Mouse (Mus musculus) E14TG2a.4 (cell line): ENCODE measurements around the gene Padi2.

Experiments used
- H3K27me3 ChIP-seq: 2 replicates; pipeline ENCODE4 v1.6.1; 2014; ENCODE audit warnings: low read length, control low read depth; ENCODE audit not compliant: insufficient read depth
- H3K36me3 ChIP-seq: 2 replicates; pipeline ENCODE4 v1.6.1; 2014; ENCODE audit warnings: low read length, control low read depth; ENCODE audit not compliant: insufficient read depth
- H3K4me1 ChIP-seq: replicated peaks from 2 replicates; pipeline ENCODE4 v1.6.1; 2014; ENCODE audit warnings: low read depth, low read length, control low read depth
- H3K4me3 ChIP-seq: replicated peaks from 2 replicates; pipeline ENCODE4 v1.5.1; 2014; ENCODE audit warnings: mild to moderate bottlenecking, low read length
- H3K9me3 ChIP-seq: 2 replicates; pipeline ENCODE4 v1.6.1; 2014; ENCODE audit warnings: low read length, control low read depth
- CTCF ChIP-seq: conservative IDR thresholded peaks from 2 replicates; pipeline ENCODE4 v1.5.1; 2014; ENCODE audit warnings: low read length
- NANOG ChIP-seq: IDR thresholded peaks from 2 replicates; pipeline ENCODE4 v1.6.1; 2014; ENCODE audit warnings: borderline replicate concordance, low read length, mixed read lengths
- POU5F1 ChIP-seq: IDR thresholded peaks from 2 replicates; pipeline ENCODE4 v1.6.1; 2014; ENCODE audit warnings: low read length, borderline replicate concordance

Gene Padi2

GRCm38 (mm10) chr4:140962207-140962909, 56.2 kb downstream of the Padi2 start:
- TF ChIP-seq NANOG (no peak), CTCF (no peak), POU5F1 (no peak)

GRCm38 (mm10) chr4:140962950-140963349, 56.8 kb downstream of the Padi2 start:
- TF ChIP-seq NANOG (no peak), CTCF (no peak), POU5F1 (no peak)
- no peaks in the 10 kb centered on the region for H3K27me3 ChIP-seq
- H3K4me1 ChIP-seq: peaks cover 82% of the 10 kb centered on the region
- peak overlapping the region; percentile 97 for H3K4me3 ChIP-seq
- no peaks in the 10 kb centered on the region for H3K9me3 ChIP-seq
- H3K36me3 ChIP-seq: peaks cover 42% of the 10 kb centered on the region

More at GRCm38 (mm10) chr4:140962207-140962909, 56.2 kb downstream of the Padi2 start:
- Histone ChIP-seq H3K9me3 (no peaks in the 10 kb centered on the region), H3K4me1 (peaks cover 82% of the 10 kb centered on the region), H3K36me3 (peaks cover 39% of the 10 kb centered on the region), H3K27me3 (no peaks in the 10 kb centered on the region), H3K4me3 (peak overlapping the region; percentile 97)

DNA sequence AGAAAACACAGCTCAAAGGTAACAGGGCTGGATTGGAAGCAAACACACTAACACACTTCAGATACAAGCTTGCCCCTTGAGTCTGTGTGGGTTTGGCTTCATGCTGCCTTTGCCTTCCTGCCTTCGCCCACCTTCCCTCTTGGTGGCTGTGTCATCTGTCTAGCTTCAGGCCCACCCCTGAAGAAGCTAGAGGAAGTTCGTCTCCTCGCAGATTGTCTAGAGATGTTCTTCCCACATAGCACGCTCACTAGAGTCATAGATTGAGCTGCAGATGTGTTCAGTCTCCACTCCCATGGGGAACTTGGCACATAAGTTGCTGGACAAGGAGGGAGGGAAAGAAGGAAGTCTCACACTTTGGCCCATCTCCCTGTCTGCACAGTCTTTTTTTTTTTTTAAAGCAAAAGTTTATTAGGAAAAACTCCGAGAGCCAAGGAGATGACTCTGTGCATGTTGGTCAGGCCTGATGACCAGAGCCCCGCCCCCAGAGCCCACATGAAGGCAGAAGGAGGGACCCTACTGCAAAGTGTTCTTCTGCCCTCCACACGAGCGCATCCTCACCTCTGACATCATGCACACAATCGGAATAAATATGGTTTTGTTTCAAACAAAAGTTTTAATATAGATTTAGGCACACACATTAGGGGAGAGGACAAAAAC, 57.9 kb downstream of the Padi2 start:
- TF ChIP-seq POU5F1 (no peak), NANOG (no peak)
- Histone ChIP-seq H3K36me3 (peaks cover 53% of the 10 kb centered on the region), H3K9me3 (no peaks in the 10 kb centered on the region), H3K4me1 (peaks cover 74% of the 10 kb centered on the region), H3K27me3 (no peaks in the 10 kb centered on the region), H3K4me3 (0 out of 2 replicates have a peak overlapping the region, but pooled peaks have one; percentile 11)

- Histone ChIP-seq H3K36me3 (peaks cover 58% of the 10 kb centered on the region), H3K9me3 (no peaks in the 10 kb centered on the region), H3K4me1 (peaks cover 69% of the 10 kb centered on the region), H3K27me3 (no peaks in the 10 kb centered on the region), H3K4me3 (no peak overlapping the region)
- peak; percentile 86 for TF ChIP-seq CTCF
- no peak for TF ChIP-seq POU5F1
These were observed 58.5 kb downstream of the Padi2 start for GRCm38 (mm10) chr4:140964620-140965019.

GRCm38 (mm10) chr4:140967386-140968159, 61.4 kb downstream of the Padi2 start:
- Histone ChIP-seq H3K36me3 (peaks cover 85% of the 10 kb centered on the region), H3K27me3 (no peaks in the 10 kb centered on the region), H3K4me3 (no peak overlapping the region), H3K4me1 (peaks cover 71% of the 10 kb centered on the region), H3K9me3 (no peaks in the 10 kb centered on the region)
- TF ChIP-seq POU5F1: no peak
- no peak for TF ChIP-seq CTCF
- TF ChIP-seq NANOG: no peak

DNA sequence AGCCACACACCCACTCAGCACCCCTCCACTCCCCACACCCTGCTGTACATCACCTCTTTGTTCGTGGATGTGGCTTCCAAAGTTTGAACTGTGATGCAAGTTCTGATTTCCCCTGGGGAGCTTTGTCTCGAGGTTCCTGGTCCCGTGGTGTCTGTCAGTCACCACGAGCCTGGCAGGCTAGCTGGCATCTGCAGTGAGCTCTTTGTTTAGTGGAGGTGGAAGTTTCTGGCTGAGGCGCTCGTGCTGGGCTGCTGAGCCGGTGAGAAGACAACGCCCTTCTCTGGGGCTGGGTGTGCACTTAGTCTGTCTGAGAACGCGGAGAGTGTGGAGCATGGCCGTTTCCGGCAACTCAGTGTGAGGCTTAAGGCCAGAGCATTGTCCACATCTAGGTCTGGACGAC, 65.5 kb downstream of the Padi2 start:
- H3K27me3 ChIP-seq: no peaks in the 10 kb centered on the region
- TF ChIP-seq NANOG: no peak
- no peak for TF ChIP-seq CTCF
- TF ChIP-seq POU5F1: no peak
- H3K9me3 ChIP-seq: no peaks in the 10 kb centered on the region
- no peak overlapping the region for H3K4me3 ChIP-seq
- H3K4me1 ChIP-seq: peaks cover 51% of the 10 kb centered on the region
- H3K36me3 ChIP-seq: peaks cover 93% of the 10 kb centered on the region

- Histone ChIP-seq H3K36me3 (peaks cover 97% of the 10 kb centered on the region), H3K4me1 (peaks cover 56% of the 10 kb centered on the region), H3K4me3 (no peak overlapping the region), H3K27me3 (no peaks in the 10 kb centered on the region), H3K9me3 (no peaks in the 10 kb centered on the region)
- no peak for TF ChIP-seq CTCF
- TF ChIP-seq POU5F1: no peak
- TF ChIP-seq NANOG: no peak
These were observed 68.3 kb downstream of the Padi2 start for GRCm38 (mm10) chr4:140974408-140974807.

GRCm38 (mm10) chr4:140975356-140975755, 69.2 kb downstream of the Padi2 start:
- peaks cover 94% of the 10 kb centered on the region for H3K36me3 ChIP-seq
- TF ChIP-seq NANOG (no peak), CTCF (no peak)
- H3K27me3 ChIP-seq: no peaks in the 10 kb centered on the region
- peaks cover 55% of the 10 kb centered on the region for H3K4me1 ChIP-seq
- no peaks in the 10 kb centered on the region for H3K9me3 ChIP-seq
- no peak overlapping the region for H3K4me3 ChIP-seq

DNA sequence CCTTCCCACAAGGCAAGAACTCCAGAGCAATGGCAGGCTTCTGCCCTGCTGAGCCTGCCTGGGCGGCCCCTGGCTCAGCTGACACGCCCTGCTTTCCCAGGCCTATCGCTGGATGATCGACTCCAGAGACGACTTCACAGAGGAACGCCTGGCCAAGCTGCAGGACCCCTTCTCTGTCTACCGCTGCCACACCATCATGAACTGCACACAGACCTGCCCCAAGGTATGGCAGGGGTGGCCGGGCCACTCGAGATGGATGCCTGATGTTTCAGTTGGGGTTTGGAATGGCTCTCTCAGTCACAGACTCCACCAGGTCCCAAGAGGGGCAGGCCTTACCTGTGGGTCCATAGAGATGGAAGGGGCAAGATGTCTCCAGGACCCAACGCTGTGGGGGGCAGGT, 71.1 kb downstream of the Padi2 start:
- TF ChIP-seq POU5F1: no peak
- TF ChIP-seq NANOG: no peak
- no peak for TF ChIP-seq CTCF
- no peak overlapping the region for H3K4me3 ChIP-seq
- peaks cover 75% of the 10 kb centered on the region for H3K36me3 ChIP-seq
- H3K9me3 ChIP-seq: peaks cover 3% of the 10 kb centered on the region; the same call in 1 of the 2 replicates
- no peaks in the 10 kb centered on the region for H3K27me3 ChIP-seq
- H3K4me1 ChIP-seq: peaks cover 40% of the 10 kb centered on the region
